Mouse (Mus musculus) CD4-positive, CD25-positive, alpha-beta regulatory T cell, adult 4 months (primary cell): ENCODE results near the gene Mcm8. TPM values are rescaled to one million over a fixed set of nuclear protein-coding genes. Genes with fewer than 3 reads are reported as not detected.

Experiments
- ATAC-seq: one replicate; pipeline ENCODE4 v1.8.0; 2017
- polyA plus RNA-seq, 2 experiments: library from polyadenylated mRNA; unstranded; fragments of 100-300 nt; shearing (Covaris generic); gene quantifications; one replicate each; pipeline ENCODE4 v1.2.1; 2017

Gene Mcm8
- 1 to 10 TPM; 1.6 to 2.4 TPM for polyA plus RNA-seq

DNA sequence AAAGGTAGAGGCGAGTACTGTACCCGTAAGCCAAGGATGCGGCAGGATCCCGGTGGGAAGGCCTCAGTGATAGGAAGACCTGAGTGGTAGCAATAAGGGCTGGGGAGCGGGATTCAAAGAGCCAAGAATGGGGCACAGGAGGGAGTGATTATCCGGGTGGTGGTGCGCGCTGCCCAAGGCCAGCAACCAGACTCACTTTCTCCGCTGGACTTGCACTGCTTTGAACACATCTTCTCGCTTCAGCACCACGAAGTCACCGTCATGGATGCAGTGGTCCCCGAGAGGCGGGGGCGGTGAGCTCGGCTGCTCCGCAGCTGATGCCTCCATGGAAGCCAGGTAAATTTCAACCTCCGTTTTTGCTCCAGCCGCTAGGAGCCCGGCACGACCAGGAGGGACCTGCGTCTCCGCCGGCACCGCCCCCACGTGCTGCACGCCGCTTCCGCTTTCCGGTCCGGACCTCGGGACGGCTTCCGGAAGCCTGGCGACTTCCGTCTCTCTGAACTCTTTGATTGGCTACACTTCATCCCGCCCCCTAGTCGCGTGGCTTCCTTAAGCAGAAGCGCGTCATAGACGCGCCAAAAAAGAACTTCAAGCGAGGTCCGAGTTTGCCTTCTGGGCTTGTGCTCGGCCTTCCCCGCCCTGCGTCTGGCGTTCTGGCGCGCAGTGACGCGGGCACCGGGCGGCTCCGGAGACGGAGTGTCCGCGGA is at the start of gene Mcm8, which contains the start of gene Trmt6:
Mcm8 (plus strand) TSS at position 534 of the 707 bp plus-strand sequence.
Trmt6 (minus strand) TSS at position 448 of the 707 bp plus-strand sequence.
- ATAC-seq, result peak; percentile 100

DNA sequence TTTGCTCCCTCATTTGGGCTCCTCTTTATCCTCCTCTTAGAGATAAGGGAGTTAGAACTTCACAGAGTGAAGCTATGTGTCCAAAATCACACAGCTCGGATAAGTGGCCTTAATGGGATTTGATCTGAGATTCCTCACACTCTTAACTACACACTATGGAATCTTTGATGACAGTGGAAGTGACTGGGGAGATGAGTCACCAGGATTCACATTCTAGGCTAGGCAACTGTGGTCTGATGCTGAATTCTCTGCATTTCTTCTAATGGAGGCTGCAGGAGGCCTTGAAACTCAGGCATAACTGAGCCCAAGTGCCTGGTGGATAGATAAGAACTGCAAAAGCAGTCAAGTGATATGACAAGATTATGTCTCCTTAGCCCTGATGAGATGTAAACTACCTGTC is 45.1 kb upstream of the Mcm8 start:
- no peak for ATAC-seq

DNA sequence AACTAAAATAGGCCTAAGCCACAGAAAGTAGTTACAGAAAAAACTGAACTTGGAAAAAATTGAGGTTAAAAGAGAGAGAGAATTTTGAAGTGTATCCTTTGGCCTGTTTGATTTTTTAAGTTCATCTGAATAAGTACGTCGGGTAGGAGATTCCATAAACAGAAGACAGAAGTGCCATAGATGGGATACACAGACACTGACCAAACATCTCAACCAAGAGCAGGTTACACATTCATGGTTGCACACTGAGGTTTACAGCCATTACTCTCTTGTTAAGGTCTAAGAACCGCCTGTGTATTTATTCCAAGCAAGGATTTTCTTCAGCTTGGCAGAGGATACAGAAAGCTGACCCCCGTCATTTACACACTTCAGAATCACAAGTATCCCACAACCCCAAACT is 35.0 kb upstream of the Mcm8 start, which contains the start of gene Chgb:
Chgb (plus strand) TSS at position 301 of the 400 bp plus-strand sequence.
- no peak for ATAC-seq

DNA sequence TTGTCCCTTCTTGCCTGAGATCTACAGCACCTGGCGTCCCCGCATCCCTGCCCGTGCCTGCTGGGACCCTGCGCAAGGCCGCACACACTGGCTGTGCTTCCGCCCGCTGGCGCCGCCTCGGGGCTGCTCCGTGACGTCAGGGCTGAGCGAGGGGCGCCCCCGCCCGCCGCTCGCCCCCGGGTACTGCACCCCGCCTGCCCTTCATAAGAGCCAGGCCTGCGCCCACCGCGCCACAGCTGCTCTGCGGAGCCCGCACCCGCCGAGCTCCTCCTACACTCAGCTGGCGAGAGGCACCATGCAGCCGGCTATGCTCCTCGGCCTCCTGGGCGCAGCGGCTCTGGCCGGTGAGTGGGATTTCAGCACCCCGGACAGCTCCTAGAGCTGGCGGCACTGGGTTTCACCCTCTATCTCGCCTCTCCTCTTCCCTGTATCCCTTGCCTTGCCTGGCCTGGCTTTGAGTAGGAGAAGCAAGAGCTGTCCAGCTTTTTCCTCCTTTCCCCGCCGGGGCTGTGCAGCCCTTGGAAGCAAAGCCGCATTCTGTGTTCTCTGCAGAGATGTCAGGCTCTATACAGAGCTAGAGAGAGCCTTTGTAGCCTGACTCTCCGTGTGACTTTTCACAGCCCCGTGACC is 34.4 kb upstream of the Mcm8 start:
- peak; percentile 29 for ATAC-seq

DNA sequence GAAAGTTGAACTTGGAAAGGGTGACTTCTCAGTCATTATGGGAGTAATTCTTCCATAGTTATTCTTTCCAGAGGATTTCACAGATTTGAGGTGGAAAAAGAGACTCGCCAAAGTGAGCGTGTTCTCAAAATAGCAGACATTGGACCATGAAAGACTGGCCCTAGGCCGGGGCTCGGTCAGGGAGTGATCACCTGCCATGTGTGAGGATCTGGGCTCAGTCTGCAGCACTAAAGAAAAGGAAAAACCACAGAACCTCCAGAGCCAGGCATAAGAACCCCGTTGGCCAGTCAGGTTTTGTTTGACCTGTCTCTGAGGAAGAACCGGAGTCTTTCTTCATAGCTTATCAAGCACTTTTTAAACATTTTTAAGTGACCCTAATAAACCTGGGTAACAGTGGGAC is 31.9 kb upstream of the Mcm8 start:
- ATAC-seq, result no peak

DNA sequence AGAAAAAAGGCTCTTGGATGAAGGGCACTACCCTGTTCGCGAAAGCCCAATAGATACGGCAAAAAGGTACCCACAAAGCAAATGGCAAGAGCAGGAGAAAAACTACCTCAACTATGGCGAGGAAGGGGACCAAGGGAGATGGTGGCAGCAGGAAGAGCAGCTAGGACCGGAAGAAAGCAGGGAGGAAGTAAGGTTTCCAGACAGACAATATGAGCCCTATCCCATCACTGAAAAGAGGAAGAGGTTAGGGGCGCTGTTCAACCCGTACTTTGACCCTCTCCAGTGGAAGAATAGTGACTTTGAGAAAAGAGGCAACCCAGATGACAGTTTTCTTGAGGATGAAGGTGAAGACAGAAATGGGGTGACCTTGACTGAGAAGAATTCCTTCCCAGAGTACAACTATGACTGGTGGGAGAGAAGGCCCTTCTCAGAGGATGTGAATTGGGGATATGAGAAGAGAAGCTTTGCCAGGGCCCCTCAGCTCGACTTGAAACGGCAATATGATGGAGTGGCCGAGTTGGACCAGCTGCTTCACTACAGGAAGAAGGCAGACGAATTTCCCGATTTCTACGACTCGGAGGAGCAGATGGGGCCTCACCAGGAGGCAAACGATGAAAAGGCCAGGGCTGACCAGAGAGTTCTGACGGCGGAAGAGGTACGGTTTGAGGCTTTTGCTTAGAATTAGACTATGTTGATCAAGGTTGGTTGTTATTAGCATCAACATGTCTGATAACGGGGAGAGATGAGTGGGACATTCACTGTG is 22.3 kb upstream of the Mcm8 start:
- ATAC-seq, result no peak

DNA sequence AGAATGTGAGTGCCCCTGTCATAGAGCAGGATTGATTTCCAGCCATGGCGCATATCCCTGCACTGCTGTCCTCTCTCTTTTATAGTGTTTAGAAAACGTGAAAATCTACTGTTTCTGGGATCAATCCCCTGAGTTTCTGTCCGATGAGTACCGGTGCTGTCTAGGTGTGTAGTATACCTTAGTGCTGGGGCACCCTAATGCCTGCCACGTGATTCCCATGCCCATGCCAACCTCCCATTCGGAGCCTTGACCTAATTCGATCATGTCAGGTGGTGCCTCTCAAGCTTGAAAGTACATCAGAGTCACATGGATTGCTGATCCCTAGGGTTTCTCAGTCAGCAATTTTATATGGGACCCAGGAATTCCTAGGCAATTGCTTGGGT is 21.7 kb upstream of the Mcm8 start:
- ATAC-seq, result no peak

DNA sequence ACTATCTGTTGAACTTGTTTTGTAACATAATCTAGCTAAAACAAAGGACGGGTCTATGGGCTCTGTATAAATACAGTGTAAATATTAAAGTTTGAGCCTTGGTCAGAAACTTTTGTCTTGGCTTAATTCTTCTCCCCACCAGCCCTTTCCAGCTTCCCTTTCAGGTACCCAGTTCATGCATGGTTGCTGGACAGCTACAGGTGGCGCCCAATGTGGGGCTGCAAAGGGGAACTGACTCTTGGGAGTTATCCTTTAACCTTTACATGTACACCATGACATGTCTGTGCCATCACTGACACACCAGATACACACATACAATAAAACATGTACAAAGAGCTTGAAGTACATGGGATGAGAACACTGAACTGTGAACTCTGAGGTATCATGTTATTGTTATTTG is 13.0 kb upstream of the Mcm8 start:
- no peak for ATAC-seq

DNA sequence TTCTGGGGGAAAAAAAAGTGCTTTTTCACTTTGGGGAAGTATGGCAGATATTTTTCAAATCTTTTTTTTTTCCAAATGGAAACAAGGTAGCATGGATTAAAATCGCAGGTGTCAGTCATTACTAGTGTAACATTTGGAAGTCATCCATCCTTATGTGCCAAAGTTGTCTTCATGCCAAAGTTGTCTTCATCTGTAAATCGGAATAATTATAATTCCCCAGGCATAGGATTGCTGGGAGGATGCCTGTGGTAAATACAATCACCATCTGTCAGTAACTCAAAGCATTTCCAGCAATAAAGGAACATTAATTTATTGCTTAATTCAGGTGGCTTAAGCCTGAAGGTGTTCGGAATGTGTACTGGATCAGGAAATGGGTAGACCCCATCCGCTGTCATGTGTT is 25.1 kb downstream of the Mcm8 start:
- no peak for ATAC-seq

DNA sequence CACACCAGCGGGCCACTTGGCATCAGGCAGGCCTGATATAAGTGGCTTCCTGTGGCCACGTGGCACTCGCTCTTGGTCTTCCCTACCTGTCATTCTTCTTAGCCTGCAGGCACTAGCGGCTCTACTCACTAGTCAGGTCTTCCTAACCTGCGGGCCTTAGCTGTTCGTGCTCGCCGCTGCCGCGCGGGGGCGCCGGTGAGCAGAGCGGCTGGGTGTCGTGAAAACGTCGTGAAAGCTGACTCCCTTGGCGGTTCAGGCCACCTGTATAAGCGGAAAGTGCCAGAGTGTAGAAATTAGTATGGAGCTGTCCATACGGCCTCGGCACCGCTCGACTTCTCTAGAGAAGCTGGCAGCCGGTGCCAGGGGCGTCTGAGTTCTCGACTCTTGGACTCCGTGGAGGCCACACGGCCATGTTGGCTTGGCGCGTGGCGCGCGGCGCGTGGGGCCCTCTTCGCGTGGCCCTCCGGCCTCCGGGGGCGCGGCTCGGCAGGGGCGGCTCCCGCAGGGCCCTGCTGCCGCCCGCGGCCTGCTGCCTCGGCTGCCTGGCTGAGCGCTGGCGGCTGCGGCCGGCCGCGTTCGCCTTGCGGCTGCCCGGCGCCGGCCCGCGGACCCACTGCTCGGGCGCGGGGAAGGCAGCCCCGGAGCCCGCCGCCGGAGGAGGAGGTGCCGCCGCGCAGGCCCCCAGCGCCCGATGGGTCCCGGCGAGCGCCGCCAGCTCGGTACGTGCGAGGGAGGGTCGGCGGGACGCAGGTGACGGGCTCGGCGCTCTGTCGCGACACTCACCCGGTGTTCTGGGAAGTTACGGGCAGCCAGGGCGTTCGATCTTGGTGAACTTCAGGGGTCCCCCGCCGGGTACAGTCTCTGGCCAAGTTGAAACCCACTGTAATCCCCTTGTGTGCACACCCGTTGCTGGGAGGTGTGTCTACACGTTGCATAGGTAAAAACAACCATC is 30.7 kb downstream of the Mcm8 start, which contains the start of gene Crls1:
Crls1 (plus strand) TSS at position 260 of the 952 bp plus-strand sequence.
- peak; percentile 86 for ATAC-seq

DNA sequence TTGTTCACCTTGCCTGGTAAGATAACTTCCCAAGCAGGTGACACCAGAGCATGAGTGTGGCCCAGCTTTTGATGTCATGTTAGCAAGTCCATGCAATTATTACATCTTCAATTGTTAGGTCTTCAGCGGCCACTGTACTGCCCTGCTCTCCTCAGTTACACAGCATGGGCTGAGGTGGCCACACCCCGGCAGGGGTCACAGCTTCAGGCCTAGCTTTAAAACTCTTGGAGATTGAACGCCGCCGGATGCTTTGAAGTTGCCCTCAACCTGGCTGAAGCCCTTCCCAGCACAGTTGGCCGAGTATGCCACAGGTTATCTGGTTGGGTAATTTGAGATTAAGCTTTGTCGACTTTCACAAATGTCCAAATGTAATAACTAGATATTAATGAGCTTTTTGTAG is 31.6 kb downstream of the Mcm8 start:
- ATAC-seq, result no peak

DNA sequence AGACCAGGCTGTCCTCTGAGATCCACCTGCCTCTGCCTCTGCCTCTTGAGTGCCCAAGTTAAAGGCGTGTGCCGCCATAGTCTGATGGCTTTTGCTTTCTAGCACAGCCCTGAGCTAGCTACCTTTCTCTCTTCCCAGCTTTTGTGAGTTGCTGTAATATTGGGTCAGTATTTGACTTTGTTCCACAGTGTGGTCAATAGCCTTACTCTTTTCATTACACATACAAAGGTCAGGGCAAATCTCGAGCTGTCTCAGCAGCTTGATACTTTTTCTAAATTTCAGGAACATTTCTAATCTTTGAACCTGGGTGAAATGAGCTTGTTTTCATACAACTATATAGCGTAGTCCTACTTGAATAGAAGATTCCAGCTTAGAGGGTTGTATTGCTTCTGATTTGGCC is 32.4 kb downstream of the Mcm8 start:
- no peak for ATAC-seq

DNA sequence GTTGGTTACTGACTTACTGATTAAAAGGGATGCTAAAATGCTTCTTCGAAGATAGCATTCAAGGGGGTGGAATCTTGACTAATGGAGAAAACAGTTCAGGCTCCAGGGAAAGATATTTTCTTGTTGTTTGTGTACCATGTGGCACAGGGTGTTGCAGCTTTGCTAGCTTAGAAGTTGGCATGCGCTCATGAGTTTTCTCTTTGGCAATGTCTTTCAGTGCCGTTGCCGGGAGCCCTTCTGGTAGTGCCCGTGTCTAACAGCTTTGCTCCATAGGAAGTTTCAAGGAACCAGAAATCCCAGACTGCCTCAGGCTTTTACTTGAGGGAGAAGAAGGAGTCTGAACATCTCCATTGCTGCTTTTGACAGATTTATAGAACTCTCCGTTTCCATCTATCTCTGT is 33.2 kb downstream of the Mcm8 start:
- no peak for ATAC-seq

DNA sequence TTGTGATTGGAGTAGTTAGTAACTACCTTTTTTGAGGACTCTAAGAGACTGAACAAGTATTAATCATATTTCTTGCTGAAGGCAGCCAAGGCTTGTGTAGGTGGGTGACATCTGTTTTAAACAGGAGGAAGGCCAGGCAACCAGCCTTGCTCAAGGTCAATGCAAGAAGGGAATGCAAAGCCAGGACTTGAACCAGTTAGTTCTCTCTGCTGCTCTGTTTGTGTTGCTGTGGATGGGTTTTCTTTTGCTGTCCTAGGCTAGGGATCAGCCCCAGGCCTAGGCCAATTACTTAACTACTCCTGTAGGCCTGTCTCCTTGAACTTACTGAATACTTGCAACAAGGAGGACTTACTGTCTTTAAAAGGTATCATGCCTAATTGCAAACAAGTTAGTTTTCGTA is 37.1 kb downstream of the Mcm8 start:
- no peak for ATAC-seq

DNA sequence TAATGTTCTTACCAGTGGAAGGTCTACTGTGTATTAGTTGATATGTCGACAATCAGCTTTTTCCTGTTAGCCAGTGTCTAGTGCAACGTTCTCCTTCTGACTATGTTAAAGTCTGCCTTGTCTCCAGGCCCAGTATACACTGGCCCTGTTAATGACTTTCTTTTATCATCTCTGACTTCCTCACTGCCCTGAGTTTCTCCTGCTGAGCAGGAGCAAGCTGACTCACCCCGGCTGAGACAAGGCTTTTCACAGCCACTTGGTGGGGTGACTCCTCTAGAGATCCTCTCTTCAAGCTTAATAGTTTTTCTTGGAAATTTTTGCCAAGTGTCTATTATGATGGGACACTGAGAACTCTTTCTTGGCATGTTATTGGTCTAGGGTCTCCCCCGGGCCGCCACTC is 40.4 kb downstream of the Mcm8 start:
- no peak for ATAC-seq

DNA sequence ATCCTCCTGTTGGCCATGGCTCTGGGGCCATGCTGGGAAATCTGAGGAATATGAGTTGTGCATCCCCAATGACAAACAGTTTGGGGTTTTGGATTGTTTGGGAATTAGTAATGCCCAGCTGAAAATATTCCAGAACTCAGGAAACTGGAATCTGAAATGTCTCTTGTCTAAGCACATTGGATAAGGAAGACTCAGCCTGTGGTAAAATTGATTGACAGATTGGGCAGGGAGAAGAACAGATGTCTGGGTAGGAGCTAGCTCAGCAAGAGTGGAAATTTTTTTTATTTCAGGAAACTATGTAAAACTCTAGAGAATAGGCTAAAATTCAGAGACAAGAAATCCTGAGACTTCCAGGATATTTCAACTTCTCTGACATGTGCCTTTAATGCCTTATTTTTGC is 44.5 kb downstream of the Mcm8 start:
- ATAC-seq, result no peak

DNA sequence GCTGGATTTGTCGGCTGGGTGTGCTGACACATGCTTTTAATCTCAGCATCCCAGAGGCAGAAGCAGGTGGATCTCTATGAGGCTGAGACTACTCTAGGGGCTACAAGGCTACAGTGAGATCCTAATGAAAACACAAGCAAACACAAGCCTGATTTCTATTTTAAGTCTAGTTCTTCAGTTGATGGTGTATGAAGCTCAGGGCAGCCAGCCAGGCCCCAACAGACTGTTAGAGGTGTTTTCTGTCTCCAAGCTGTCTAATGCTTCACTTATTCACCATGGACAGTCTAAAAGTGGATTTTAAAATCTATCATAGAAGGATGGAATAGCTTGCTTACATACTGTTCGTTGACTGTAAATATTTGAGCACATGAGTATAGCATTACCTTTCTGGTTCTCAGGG is 45.5 kb downstream of the Mcm8 start:
- no peak for ATAC-seq

DNA sequence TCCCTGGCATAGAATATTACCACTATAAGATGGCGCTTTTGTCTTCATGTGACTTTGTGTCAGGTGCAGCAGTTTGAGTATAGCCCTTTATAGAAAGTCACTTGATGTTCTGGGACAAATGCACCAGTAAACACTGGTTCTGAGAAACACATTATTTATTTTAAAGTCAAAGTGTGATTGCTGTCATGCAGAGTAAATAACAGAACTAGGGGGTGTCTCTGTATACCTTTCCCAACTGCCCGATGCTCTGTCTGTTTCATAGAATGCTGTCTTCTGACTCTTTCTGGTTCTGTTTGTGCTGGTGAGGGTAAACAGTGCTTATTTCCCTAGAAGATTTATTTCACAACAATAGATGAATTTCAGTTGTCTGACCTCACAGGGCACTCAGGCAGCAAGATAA is 47.4 kb downstream of the Mcm8 start:
- ATAC-seq, result no peak

DNA sequence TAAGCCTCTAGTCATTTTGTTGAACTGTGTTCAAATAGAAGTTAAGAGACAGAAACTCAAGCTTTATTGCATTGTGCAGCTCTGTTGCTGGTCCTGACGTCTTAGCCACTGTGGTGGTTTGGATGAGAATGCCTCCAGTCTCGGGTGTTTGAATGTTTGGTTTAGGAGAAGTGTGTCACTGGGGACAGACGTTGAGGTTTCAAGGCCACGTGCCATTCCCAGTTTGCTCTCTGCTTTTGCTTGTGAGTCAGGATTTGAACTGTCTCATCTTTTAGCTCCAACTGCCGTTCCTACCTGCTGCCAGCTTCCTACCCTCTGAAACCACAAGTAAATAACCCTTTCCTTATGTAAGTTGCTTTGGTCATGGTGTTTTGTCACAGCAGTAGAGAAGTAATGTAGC is 51.6 kb downstream of the Mcm8 start:
- no peak for ATAC-seq

DNA sequence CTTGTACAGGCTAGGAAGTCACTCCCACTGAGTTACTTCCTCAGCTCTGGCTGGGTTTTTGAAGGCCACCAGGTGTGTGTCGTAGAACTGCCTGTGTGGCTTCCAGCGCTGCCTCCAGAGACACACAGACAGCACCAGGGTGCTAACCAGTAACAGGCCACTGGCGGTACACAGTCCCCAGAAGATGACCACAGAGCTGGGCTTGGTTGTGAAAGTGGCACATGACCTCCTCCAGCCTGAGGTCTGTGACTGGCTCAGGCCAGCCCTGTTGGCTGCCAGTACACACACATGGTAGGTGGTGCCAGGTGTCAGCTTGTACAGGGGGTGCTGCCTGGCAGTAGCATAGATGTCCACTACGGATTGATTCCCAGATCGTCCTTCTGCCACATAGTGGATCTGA is 53.7 kb downstream of the Mcm8 start:
- no peak for ATAC-seq

DNA sequence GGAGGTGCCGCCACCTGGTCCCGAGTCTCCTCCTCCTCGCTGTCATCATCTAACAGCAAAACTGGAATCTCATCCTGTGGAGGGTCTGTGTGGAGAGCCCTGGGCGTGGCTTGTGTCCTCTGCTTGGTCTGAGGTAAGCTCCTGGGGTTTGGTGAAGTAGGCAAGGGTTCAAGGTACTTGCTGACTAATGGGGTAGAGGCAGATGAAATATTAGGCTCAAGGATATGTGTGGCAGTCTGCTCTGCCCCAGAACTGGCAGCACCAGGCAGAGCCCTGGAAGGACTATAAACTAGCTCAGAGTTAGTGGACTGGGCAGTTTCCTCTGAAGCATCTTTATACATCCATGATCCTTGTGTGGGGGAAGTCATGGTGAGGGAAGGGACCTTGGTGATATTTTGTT is 54.3 kb downstream of the Mcm8 start:
- no peak for ATAC-seq

DNA sequence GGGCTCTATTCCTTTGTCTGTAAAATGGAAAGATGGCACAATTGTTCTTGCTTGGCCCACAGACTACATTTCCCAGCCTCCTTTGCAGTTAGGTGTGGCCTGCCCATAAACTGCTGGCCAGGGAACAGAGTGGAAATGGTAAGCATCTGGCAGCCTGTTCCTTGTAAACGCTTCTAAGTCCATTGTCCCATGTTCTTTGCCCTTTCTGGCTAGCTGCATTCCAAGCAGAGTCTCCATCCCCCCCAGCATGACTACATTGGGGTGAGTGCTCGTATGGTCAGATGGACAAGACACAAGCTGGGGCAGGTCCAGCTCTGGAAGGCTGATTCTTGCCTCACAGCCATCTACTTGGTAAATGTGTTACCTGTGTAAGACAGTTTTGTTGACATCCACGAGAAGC is 55.7 kb downstream of the Mcm8 start:
- ATAC-seq, result no peak
